Mouse (Mus musculus): Measurements from ENCODE around the gene Slc7a11. TPM values are rescaled to one million over a fixed set of nuclear protein-coding genes. Genes with fewer than 3 reads are reported as not detected.

Slc7a11 gene
- polyA plus RNA-seq, 1 experiment from 2014 or later, result 0.11 TPM

GRCm38 (mm10) chr3:50445050-50445775 lies 1.8 kb upstream of the Slc7a11 start:
- H3K9me3 ChIP-seq (ENCODE audit: low read depth, low read length), result no peaks in the 10 kb centered on the region
- no peaks in the 10 kb centered on the region for H3K27me3 ChIP-seq (ENCODE audit: insufficient read depth, low read length)
- no peak overlapping the region for H3K4me3 ChIP-seq (ENCODE audit: low read depth, low read length)
- ATAC-seq (ENCODE audit: insufficient read depth) (no peak), DNase-seq (no peak)
- H3K36me3 ChIP-seq (ENCODE audit: insufficient read depth), result no peaks in the 10 kb centered on the region
- no peak overlapping the region for H3K9ac ChIP-seq
- WGBS, result 45% methylated on average over 10 of the region's 10 CpGs
- no peaks in the 10 kb centered on the region for H3K4me1 ChIP-seq (ENCODE audit: insufficient read depth)
- TF ChIP-seq CTCF (IDR thresholded peaks at IDR 0.05; ENCODE audit: low read depth), result no peak
- H3K27ac ChIP-seq (ENCODE audit: low read depth), result no peak overlapping the region
- H3K4me2 ChIP-seq, result no peak overlapping the region

GRCm38 (mm10) chr3:50443942-50444341 lies 528 bp upstream of the Slc7a11 start:
- no peaks in the 10 kb centered on the region for H3K27me3 ChIP-seq (ENCODE audit: insufficient read depth, low read length)
- H3K4me3 ChIP-seq (ENCODE audit: low read depth, low read length), result peak overlapping the region; percentile 30
- WGBS, result 12% methylated on average over 9 of the region's 9 CpGs
- no peaks in the 10 kb centered on the region for H3K9me3 ChIP-seq (ENCODE audit: low read depth, low read length)
- DNase-seq (peak; percentile 55), ATAC-seq (ENCODE audit: insufficient read depth) (peak; percentile 59)
- no peaks in the 10 kb centered on the region for H3K36me3 ChIP-seq (ENCODE audit: insufficient read depth)
- no peak for TF ChIP-seq CTCF (IDR thresholded peaks at IDR 0.05; ENCODE audit: low read depth)
- no peaks in the 10 kb centered on the region for H3K4me1 ChIP-seq (ENCODE audit: insufficient read depth)
- no peak overlapping the region for H3K27ac ChIP-seq (ENCODE audit: low read depth)
- no peak overlapping the region for H3K9ac ChIP-seq
- peak overlapping the region; percentile 79 for H3K4me2 ChIP-seq

GRCm38 (mm10) chr3:50442341-50443292 lies 797 bp downstream of the Slc7a11 start:
- ATAC-seq (ENCODE audit: insufficient read depth) (peak; percentile 62; the same call in 1 of the 2 replicates), DNase-seq (no peak)
- Histone ChIP-seq H3K4me2 (peak overlapping the region; percentile 79), H3K4me3 (ENCODE audit: low read depth, low read length) (peak overlapping the region; percentile 30), H3K27me3 (ENCODE audit: insufficient read depth, low read length) (no peaks in the 10 kb centered on the region), H3K36me3 (ENCODE audit: insufficient read depth) (no peaks in the 10 kb centered on the region), H3K27ac (ENCODE audit: low read depth) (no peak overlapping the region), H3K4me1 (ENCODE audit: insufficient read depth) (no peaks in the 10 kb centered on the region), H3K9me3 (ENCODE audit: low read depth, low read length) (no peaks in the 10 kb centered on the region), H3K9ac (no peak overlapping the region)
- no peak for TF ChIP-seq CTCF (IDR thresholded peaks at IDR 0.05; ENCODE audit: low read depth)
- 67% methylated on average over 19 of the region's 19 CpGs for WGBS

GRCm38 (mm10) chr3:50441330-50441729 lies 2.1 kb downstream of the Slc7a11 start:
- Histone ChIP-seq H3K36me3 (ENCODE audit: insufficient read depth) (no peaks in the 10 kb centered on the region), H3K27ac (ENCODE audit: low read depth) (no peak overlapping the region), H3K27me3 (ENCODE audit: insufficient read depth, low read length) (no peaks in the 10 kb centered on the region), H3K4me1 (ENCODE audit: insufficient read depth) (no peaks in the 10 kb centered on the region), H3K4me2 (no peak overlapping the region), H3K9ac (no peak overlapping the region), H3K4me3 (ENCODE audit: low read depth, low read length) (no peak overlapping the region), H3K9me3 (ENCODE audit: low read depth, low read length) (no peaks in the 10 kb centered on the region)
- TF ChIP-seq CTCF (IDR thresholded peaks at IDR 0.05; ENCODE audit: low read depth), result no peak
- no peak for DNase-seq
- WGBS, result 51% methylated on average over 3 of the region's 3 CpGs
- ATAC-seq (ENCODE audit: insufficient read depth), result no peak

GRCm38 (mm10) chr3:50440409-50440808 lies 3.0 kb downstream of the Slc7a11 start:
- WGBS, result 77% methylated on average over 2 of the region's 2 CpGs
- Histone ChIP-seq H3K4me1 (ENCODE audit: insufficient read depth) (no peaks in the 10 kb centered on the region), H3K9ac (no peak overlapping the region), H3K4me3 (ENCODE audit: low read depth, low read length) (no peak overlapping the region), H3K27ac (ENCODE audit: low read depth) (no peak overlapping the region), H3K4me2 (no peak overlapping the region), H3K9me3 (ENCODE audit: low read depth, low read length) (no peaks in the 10 kb centered on the region), H3K36me3 (ENCODE audit: insufficient read depth) (no peaks in the 10 kb centered on the region), H3K27me3 (ENCODE audit: insufficient read depth, low read length) (no peaks in the 10 kb centered on the region)
- ATAC-seq (ENCODE audit: insufficient read depth) (no peak), DNase-seq (no peak)
- TF ChIP-seq CTCF (IDR thresholded peaks at IDR 0.05; ENCODE audit: low read depth), result no peak

GRCm38 (mm10) chr3:50439429-50439828 lies 4.0 kb downstream of the Slc7a11 start:
- Histone ChIP-seq H3K9me3 (ENCODE audit: low read depth, low read length) (no peaks in the 10 kb centered on the region), H3K4me3 (ENCODE audit: low read depth, low read length) (no peak overlapping the region), H3K4me1 (ENCODE audit: insufficient read depth) (no peaks in the 10 kb centered on the region), H3K4me2 (no peak overlapping the region), H3K27me3 (ENCODE audit: insufficient read depth, low read length) (no peaks in the 10 kb centered on the region), H3K27ac (ENCODE audit: low read depth) (no peak overlapping the region), H3K36me3 (ENCODE audit: insufficient read depth) (no peaks in the 10 kb centered on the region), H3K9ac (no peak overlapping the region)
- DNase-seq (no peak), ATAC-seq (ENCODE audit: insufficient read depth) (no peak)
- TF ChIP-seq CTCF (IDR thresholded peaks at IDR 0.05; ENCODE audit: low read depth), result no peak
- 78% methylated on average over 5 of the region's 5 CpGs for WGBS
